Mouse (Mus musculus) kidney, postnatal 0 days (tissue): ENCODE data around the gene Prrt1. TPM values are rescaled to one million over a fixed set of nuclear protein-coding genes. Genes with fewer than 3 reads are reported as not detected.

Source experiments
- ATAC-seq: fragments of 200-750 bp; cut with Nextera tagmentation; replicated peaks from 2 replicates; pipeline ENCODE4 v1.8.0; 2017; ENCODE audit warnings: low read depth, moderate number of reproducible peaks, moderate TSS enrichment, moderate library complexity; ENCODE audit not compliant: low FRiP score
- DNase-seq: peaks from one replicate; pipeline ENCODE4 v3.0.0-alpha.2; 2016; ENCODE audit warnings: low spot score
- H3K27ac ChIP-seq: fragments of 300-500 bp; sonication (generic); 2 replicates; pipeline ENCODE4 v1.5.1; 2014; ENCODE audit warnings: mild to moderate bottlenecking
- H3K27me3 ChIP-seq: fragments of 300-500 bp; sonication (generic); 2 replicates; pipeline ENCODE4 v1.6.1; 2014; ENCODE audit warnings: low read length, mixed read lengths; ENCODE audit not compliant: insufficient read depth
- H3K36me3 ChIP-seq: fragments of 300-500 bp; sonication (generic); 2 replicates; pipeline ENCODE4 v1.6.1; 2014; ENCODE audit warnings: low read length, mixed read lengths; ENCODE audit not compliant: insufficient read depth
- H3K4me1 ChIP-seq: fragments of 300-500 bp; sonication (generic); replicated peaks from 2 replicates; pipeline ENCODE4 v1.6.1; 2014; ENCODE audit warnings: antibody characterized with exemption, low read length, mixed read lengths; ENCODE audit not compliant: insufficient read depth
- H3K4me2 ChIP-seq: fragments of 300-500 bp; sonication (generic); 2 replicates; pipeline ENCODE4 v1.6.1; 2014; ENCODE audit warnings: mild to moderate bottlenecking, low read length, moderate library complexity, mixed read lengths
- H3K4me3 ChIP-seq: fragments of 300-500 bp; sonication (generic); replicated peaks from 2 replicates; pipeline ENCODE4 v1.5.1; 2014; ENCODE audit warnings: low read depth, low read length
- H3K9ac ChIP-seq: fragments of 300-500 bp; sonication (generic); 2 replicates; pipeline ENCODE4 v1.6.1; 2014; ENCODE audit warnings: low read depth, low read length
- H3K9me3 ChIP-seq: fragments of 300-500 bp; sonication (generic); replicated peaks from 2 replicates; pipeline ENCODE4 v1.6.1; 2016; ENCODE audit warnings: low read length, inconsistent platforms, mixed read lengths
- CTCF ChIP-seq: IDR thresholded peaks from 2 replicates; pipeline ENCODE4 v1.5.1; 2016; ENCODE audit warnings: antibody characterized with exemption, low read depth, mild to moderate bottlenecking, moderate library complexity
- WGBS: fragments of 180-500 bp; shearing (Covaris S2); extraction: QIAGEN DNeasy Blood & Tissue Kit; methylation state at CpG from one replicate; pipeline ENCODE4 v1.1.7; 2014; 5-methylcytosine and 5-hydroxymethylcytosine counted together
- polyA plus RNA-seq: library from polyadenylated mRNA; unstranded; fragments of >200 nt; fragmentation: Nextera tagmentation; extraction: Ambion mirVana; gene quantifications from 2 replicates; pipeline ENCODE4 v1.2.1, GENCODE M21; 2015

Prrt1 gene
- polyA plus RNA-seq, 1 experiment from 2014 or later: 0.55 TPM

- Histone ChIP-seq H3K27me3 (0 out of 2 replicates have a peak, but pooled peaks cover 8% of the 10 kb centered on the region), H3K9me3 (no peaks in the 10 kb centered on the region), H3K4me2 (peak overlapping the region; percentile 89), H3K9ac (peak overlapping the region; percentile 74), H3K36me3 (peaks cover 15% of the 10 kb centered on the region), H3K27ac (peak overlapping the region; percentile 96), H3K4me3 (peak overlapping the region; percentile 67), H3K4me1 (peaks cover 31% of the 10 kb centered on the region)
- DNase-seq: no peak
- ATAC-seq: no peak
- WGBS: 37% methylated on average over 16 of the region's 16 CpGs
- TF ChIP-seq CTCF: no peak
Observed at GRCm38 (mm10) chr17:34626062-34626772, 3.1 kb upstream of the Prrt1 start.

GRCm38 (mm10) chr17:34626773-34627092, 2.6 kb upstream of the Prrt1 start:
- peak; percentile 73 for TF ChIP-seq CTCF
- 0% methylated on average over 18 of the region's 18 CpGs for WGBS
- H3K4me2 ChIP-seq: peak overlapping the region; percentile 89
- H3K4me1 ChIP-seq: peaks cover 35% of the 10 kb centered on the region
- peak overlapping the region; percentile 67 for H3K4me3 ChIP-seq
- ATAC-seq (peak; percentile 24; the same call in 1 of the 2 replicates), DNase-seq (peak; percentile 89)
- 0 out of 2 replicates have a peak, but pooled peaks cover 9% of the 10 kb centered on the region for H3K27me3 ChIP-seq
- H3K36me3 ChIP-seq: peaks cover 15% of the 10 kb centered on the region
- no peaks in the 10 kb centered on the region for H3K9me3 ChIP-seq
- peak overlapping the region; percentile 74 for H3K9ac ChIP-seq
- H3K27ac ChIP-seq: peak overlapping the region; percentile 96

DNA sequence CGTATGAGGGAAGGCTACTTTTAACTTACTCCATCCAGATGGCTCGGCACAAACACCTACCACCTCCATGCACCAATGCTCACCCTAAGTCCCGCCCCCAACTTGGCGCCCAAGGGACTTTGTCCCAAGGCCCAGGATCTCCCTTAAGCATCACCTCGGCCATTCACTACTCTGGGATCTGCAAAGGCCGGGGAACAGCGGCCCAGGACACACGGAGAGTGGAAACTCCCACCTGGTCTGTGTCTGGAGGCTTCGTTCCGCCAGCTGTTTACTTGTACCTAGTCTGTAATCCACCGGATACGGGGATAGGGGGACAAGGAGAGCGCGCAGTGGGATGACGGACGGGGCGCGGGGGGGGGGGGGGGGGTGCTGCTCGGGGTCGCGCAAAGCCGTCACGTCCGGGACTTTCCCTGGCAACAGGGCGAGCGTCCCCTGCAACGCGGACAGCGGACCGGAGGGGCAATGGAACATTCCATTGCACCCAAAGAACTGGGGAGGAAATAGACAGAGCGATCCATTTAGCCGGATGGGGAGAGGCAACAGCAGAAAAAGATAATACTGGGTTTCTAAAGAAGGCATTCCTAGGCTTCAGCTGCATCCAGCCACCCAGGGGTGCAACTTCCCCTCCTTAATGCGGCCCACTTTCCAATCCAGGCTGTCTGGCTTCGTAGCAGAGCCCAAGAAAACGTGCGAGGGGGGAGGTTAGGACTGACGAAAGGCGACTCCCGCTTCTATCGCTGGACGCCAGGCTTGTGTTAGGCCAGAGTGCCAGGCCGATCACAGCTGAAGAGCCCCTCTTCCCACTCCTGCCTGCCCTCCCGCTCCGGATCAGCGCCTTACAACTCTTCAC, 2.0 kb upstream of the Prrt1 start:
- H3K4me1 ChIP-seq: peaks cover 40% of the 10 kb centered on the region
- peaks cover 13% of the 10 kb centered on the region for H3K36me3 ChIP-seq
- DNase-seq: peak; percentile 96
- peak; percentile 80 for ATAC-seq
- H3K4me2 ChIP-seq: peak overlapping the region; percentile 89
- peak overlapping the region; percentile 67 for H3K4me3 ChIP-seq
- 0 out of 2 replicates have a peak, but pooled peaks cover 9% of the 10 kb centered on the region for H3K27me3 ChIP-seq
- H3K27ac ChIP-seq: peak overlapping the region; percentile 96
- under 1% methylated on average over 44 of the region's 45 CpGs for WGBS
- H3K9me3 ChIP-seq: no peaks in the 10 kb centered on the region
- TF ChIP-seq CTCF: no peak
- H3K9ac ChIP-seq: peak overlapping the region; percentile 74

- ATAC-seq (no peak), DNase-seq (peak; percentile 60)
- peaks cover 43% of the 10 kb centered on the region for H3K4me1 ChIP-seq
- no peak for TF ChIP-seq CTCF
- H3K4me3 ChIP-seq: peak within 1 kb of the TSS; percentile 67
- no peaks in the 10 kb centered on the region for H3K9me3 ChIP-seq
- H3K9ac ChIP-seq: peak within 1 kb of the TSS; percentile 74
- peak within 1 kb of the TSS; percentile 96 for H3K27ac ChIP-seq
- H3K36me3 ChIP-seq: peaks cover 5% of the 10 kb centered on the region
- H3K4me2 ChIP-seq: peak within 1 kb of the TSS; percentile 89
- H3K27me3 ChIP-seq: 0 out of 2 replicates have a peak, but pooled peaks cover 9% of the 10 kb centered on the region
- WGBS: 1% methylated on average over 29 of the region's 29 CpGs
Observed at GRCm38 (mm10) chr17:34627943-34628643, 1.2 kb upstream of the Prrt1 start, which contains the start of gene Ppt2. Gene Ppt2 (minus strand): TSS chr17:34628510.

DNA sequence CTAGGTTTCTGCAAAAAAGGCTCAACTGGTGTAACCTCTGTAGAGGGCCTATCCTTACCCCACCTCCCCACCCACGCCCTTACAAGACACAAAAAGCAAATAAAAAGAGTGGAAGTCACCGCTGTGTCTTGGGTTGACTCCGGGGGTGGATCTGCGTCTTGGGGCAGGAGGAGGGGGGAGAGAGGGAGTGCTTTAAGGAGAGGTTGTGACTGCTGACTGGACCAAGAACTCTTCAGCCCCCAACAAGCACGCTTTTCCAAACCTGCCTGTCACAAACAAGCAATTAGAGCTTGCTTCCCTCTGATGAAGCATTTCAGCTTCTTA, 727 bp upstream of the Prrt1 start:
- Histone ChIP-seq H3K36me3 (peaks cover 2% of the 10 kb centered on the region; the same call in 1 of the 2 replicates), H3K9me3 (no peaks in the 10 kb centered on the region), H3K4me1 (peaks cover 43% of the 10 kb centered on the region), H3K27me3 (0 out of 2 replicates have a peak, but pooled peaks cover 9% of the 10 kb centered on the region), H3K4me3 (peak overlapping the region; percentile 67), H3K4me2 (peak overlapping the region; percentile 89), H3K27ac (peak overlapping the region; percentile 96), H3K9ac (peak overlapping the region; percentile 74)
- ATAC-seq (no peak), DNase-seq (no peak)
- WGBS: 16% methylated on average over 5 of the region's 5 CpGs
- TF ChIP-seq CTCF: no peak
